Mouse (Mus musculus) embryo, embryonic 10.5 days (tissue): ENCODE data around the gene Kcnmb1.

ENCODE experiments used
- DNase-seq: peaks from one replicate; pipeline ENCODE4 v3.0.0-alpha.2; 2015; ENCODE audit warnings: low spot score

Gene Kcnmb1

GRCm38 (mm10) chr11:34002593-34002965 lies 39.8 kb downstream of the Kcnmb1 start:
- no peak for DNase-seq

GRCm38 (mm10) chr11:34007616-34008015 lies 44.8 kb downstream of the Kcnmb1 start:
- DNase-seq = no peak

GRCm38 (mm10) chr11:34008214-34008613 lies 45.4 kb downstream of the Kcnmb1 start:
- no peak for DNase-seq

GRCm38 (mm10) chr11:34008702-34009101 lies 45.9 kb downstream of the Kcnmb1 start:
- peak; percentile 75 for DNase-seq

GRCm38 (mm10) chr11:34009316-34010087 lies 46.7 kb downstream of the Kcnmb1 start:
- no peak for DNase-seq

GRCm38 (mm10) chr11:34010133-34010858 lies 47.5 kb downstream of the Kcnmb1 start:
- DNase-seq = no peak

GRCm38 (mm10) chr11:34010859-34011172 lies 48.0 kb downstream of the Kcnmb1 start:
- DNase-seq = no peak

GRCm38 (mm10) chr11:34012007-34012652 lies 49.3 kb downstream of the Kcnmb1 start:
- no peak for DNase-seq
